Mouse (Mus musculus) heart, embryonic 15.5 days (tissue): Measurements from ENCODE around the gene Glud1. TPM values are rescaled to one million over a fixed set of nuclear protein-coding genes. Genes with fewer than 3 reads are reported as not detected.

Experiments
- ATAC-seq: fragments of 200-750 bp; cut with Nextera tagmentation; replicated peaks from 2 replicates; pipeline ENCODE4 v1.8.0; 2017; ENCODE audit warnings: low read depth, moderate TSS enrichment; ENCODE audit not compliant: insufficient number of reproducible peaks, insufficient read depth, low FRiP score
- H3K27ac ChIP-seq: fragments of 300-500 bp; sonication (generic); 2 replicates; pipeline ENCODE4 v1.5.1; 2015; ENCODE audit warnings: mild to moderate bottlenecking, inconsistent platforms
- H3K27me3 ChIP-seq: fragments of 300-500 bp; sonication (generic); 2 replicates; pipeline ENCODE4 v1.6.1; 2015; ENCODE audit warnings: inconsistent platforms
- H3K36me3 ChIP-seq: fragments of 300-500 bp; sonication (generic); 2 replicates; pipeline ENCODE4 v1.6.1; 2015; ENCODE audit warnings: mild to moderate bottlenecking, inconsistent platforms
- H3K4me1 ChIP-seq: fragments of 300-500 bp; sonication (generic); replicated peaks from 2 replicates; pipeline ENCODE4 v1.6.1; 2015; ENCODE audit warnings: inconsistent platforms
- H3K4me2 ChIP-seq: fragments of 300-500 bp; sonication (generic); 2 replicates; pipeline ENCODE4 v1.6.1; 2015; ENCODE audit warnings: inconsistent platforms, mild to moderate bottlenecking, moderate library complexity
- H3K4me3 ChIP-seq: fragments of 300-500 bp; sonication (generic); 2 replicates; pipeline ENCODE4 v1.5.1; 2015; ENCODE audit warnings: mild to moderate bottlenecking, inconsistent platforms
- H3K9ac ChIP-seq: fragments of 300-500 bp; sonication (generic); 2 replicates; pipeline ENCODE4 v1.6.1; 2015; ENCODE audit warnings: mild to moderate bottlenecking, inconsistent platforms
- H3K9me3 ChIP-seq: fragments of 300-500 bp; sonication (generic); replicated peaks from 2 replicates; pipeline ENCODE4 v1.6.1; 2016; ENCODE audit warnings: inconsistent platforms
- WGBS: fragments of 180-500 bp; shearing (Covaris S2); methylation state at CpG from one replicate; pipeline ENCODE4 v1.1.7; 2015; ENCODE audit warnings: mixed read lengths; 5-methylcytosine and 5-hydroxymethylcytosine counted together
- polyA plus RNA-seq: library from polyadenylated mRNA; unstranded; fragments of >200 nt; fragmentation: Nextera tagmentation; extraction: Ambion mirVana; gene quantifications from 2 replicates; pipeline ENCODE4 v1.2.1, GENCODE M21; 2015

Glud1 gene
- polyA plus RNA-seq, 1 experiment from 2014 or later, result 55.9 TPM

GRCm38 (mm10) chr14:34370203-34370602, 59.7 kb downstream of the Glud1 start:
- no peak overlapping the region for H3K4me3 ChIP-seq
- peaks cover 17% of the 10 kb centered on the region for H3K4me1 ChIP-seq
- H3K4me2 ChIP-seq, result no peak overlapping the region
- no peaks in the 10 kb centered on the region for H3K36me3 ChIP-seq
- H3K27me3 ChIP-seq, result no peaks in the 10 kb centered on the region
- ATAC-seq, result no peak
- 51% methylated on average over 3 of the region's 3 CpGs for WGBS
- no peak overlapping the region for H3K9ac ChIP-seq
- H3K27ac ChIP-seq, result no peak overlapping the region
- no peaks in the 10 kb centered on the region for H3K9me3 ChIP-seq

GRCm38 (mm10) chr14:34370921-34371320, 60.4 kb downstream of the Glud1 start:
- Histone ChIP-seq H3K9me3 (no peaks in the 10 kb centered on the region), H3K27ac (no peak overlapping the region), H3K4me3 (no peak overlapping the region), H3K4me2 (no peak overlapping the region), H3K36me3 (no peaks in the 10 kb centered on the region), H3K9ac (no peak overlapping the region), H3K4me1 (peaks cover 17% of the 10 kb centered on the region), H3K27me3 (no peaks in the 10 kb centered on the region)
- no peak for ATAC-seq
- 81% methylated on average over 3 of the region's 3 CpGs for WGBS

- Histone ChIP-seq H3K4me1 (peaks cover 17% of the 10 kb centered on the region), H3K27ac (no peak overlapping the region), H3K4me3 (no peak overlapping the region), H3K27me3 (no peaks in the 10 kb centered on the region), H3K36me3 (no peaks in the 10 kb centered on the region), H3K9me3 (no peaks in the 10 kb centered on the region), H3K9ac (no peak overlapping the region), H3K4me2 (no peak overlapping the region)
- no peak for ATAC-seq
- 81% methylated on average over 2 of the region's 2 CpGs for WGBS
Measured at GRCm38 (mm10) chr14:34371763-34372162, 61.2 kb downstream of the Glud1 start.

GRCm38 (mm10) chr14:34372646-34373045, 62.1 kb downstream of the Glud1 start:
- Histone ChIP-seq H3K4me3 (no peak overlapping the region), H3K4me1 (peaks cover 17% of the 10 kb centered on the region), H3K9ac (no peak overlapping the region), H3K36me3 (no peaks in the 10 kb centered on the region), H3K4me2 (no peak overlapping the region), H3K27me3 (no peaks in the 10 kb centered on the region), H3K9me3 (no peaks in the 10 kb centered on the region), H3K27ac (no peak overlapping the region)
- 78% methylated on average over 6 of the region's 6 CpGs for WGBS
- peak; percentile 45; the same call in 1 of the 2 replicates for ATAC-seq

DNA sequence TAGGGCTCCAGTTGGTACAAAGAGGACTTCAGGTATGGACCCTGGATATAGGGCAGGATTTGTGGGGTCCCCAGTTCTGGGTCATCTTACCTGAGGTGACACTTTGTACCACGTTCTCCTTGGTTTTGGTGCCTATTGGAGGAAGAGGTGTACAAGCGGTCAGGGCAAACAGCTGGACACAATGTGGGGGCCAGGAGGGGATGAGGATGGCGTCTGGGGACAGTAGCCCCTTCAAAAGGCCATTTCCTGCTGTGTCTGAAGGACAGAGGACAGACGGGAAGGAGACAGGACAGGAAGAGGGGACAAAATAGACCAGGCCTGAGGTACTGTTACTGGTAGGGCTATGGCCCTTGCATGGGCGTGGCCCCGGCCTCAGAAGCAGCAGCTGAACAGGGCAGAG, 63.1 kb downstream of the Glud1 start:
- no peak for ATAC-seq
- 74% methylated on average over 6 of the region's 6 CpGs for WGBS

GRCm38 (mm10) chr14:34374577-34374976, 64.0 kb downstream of the Glud1 start, which contains the start of gene Sncg:
Gene Sncg (minus strand): TSS chr14:34374789.
- WGBS, result 37% methylated on average over 10 of the region's 10 CpGs
- 0 out of 2 replicates have a peak within 1 kb of the TSS, but pooled peaks have one; percentile 36 for H3K9ac ChIP-seq
- H3K36me3 ChIP-seq, result no peaks in the 10 kb centered on the region
- peaks cover 28% of the 10 kb centered on the region for H3K4me1 ChIP-seq
- no peaks in the 10 kb centered on the region for H3K9me3 ChIP-seq
- H3K4me3 ChIP-seq, result peak within 1 kb of the TSS; percentile 41
- ATAC-seq, result no peak
- peak within 1 kb of the TSS; percentile 84 for H3K27ac ChIP-seq
- no peaks in the 10 kb centered on the region for H3K27me3 ChIP-seq
- H3K4me2 ChIP-seq, result peak within 1 kb of the TSS; percentile 53

More for the DNA sequence above, 63.1 kb downstream of the Glud1 start:
- Histone ChIP-seq H3K36me3 (no peaks in the 10 kb centered on the region), H3K4me3 (no peak overlapping the region), H3K27me3 (no peaks in the 10 kb centered on the region), H3K4me1 (peaks cover 23% of the 10 kb centered on the region), H3K9ac (no peak overlapping the region), H3K4me2 (no peak overlapping the region), H3K9me3 (no peaks in the 10 kb centered on the region), H3K27ac (no peak overlapping the region)

DNA sequence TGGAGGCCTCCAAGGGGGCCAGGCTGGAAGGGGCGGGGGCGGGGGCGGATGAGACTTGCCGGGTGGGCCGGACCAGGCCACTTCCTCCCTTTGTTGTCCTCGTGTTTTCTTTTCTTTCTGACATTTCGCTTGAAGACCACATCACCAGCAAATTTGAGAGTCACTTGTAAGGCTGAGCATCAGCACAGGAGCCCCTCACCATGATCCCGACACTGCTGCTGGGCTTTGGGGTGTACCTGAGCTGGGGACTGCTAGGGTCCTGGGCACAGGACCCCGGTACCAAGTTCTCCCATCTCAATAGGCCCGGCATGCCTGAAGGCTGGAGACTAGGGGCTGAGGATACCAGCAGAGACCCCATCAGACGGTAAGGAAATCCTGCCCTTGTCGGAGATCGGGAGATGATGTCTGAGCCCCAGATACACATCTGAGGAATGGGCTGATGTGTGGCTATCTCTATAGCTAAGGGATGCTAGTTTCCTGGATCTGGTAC, 64.9 kb downstream of the Glud1 start, which contains the start of gene Mmrn2:
TSS of gene Mmrn2 (plus strand) at position 51 of the 490 bp plus-strand sequence.
- Histone ChIP-seq H3K9ac (peak within 1 kb of the TSS; percentile 36; the same call in 1 of the 2 replicates), H3K27me3 (no peaks in the 10 kb centered on the region), H3K4me2 (peak within 1 kb of the TSS; percentile 53), H3K4me3 (peak within 1 kb of the TSS; percentile 41), H3K36me3 (no peaks in the 10 kb centered on the region), H3K27ac (peak within 1 kb of the TSS; percentile 84), H3K9me3 (no peaks in the 10 kb centered on the region), H3K4me1 (peaks cover 28% of the 10 kb centered on the region)
- no peak for ATAC-seq
- 65% methylated on average over 13 of the region's 13 CpGs for WGBS

GRCm38 (mm10) chr14:34375941-34376340, 65.4 kb downstream of the Glud1 start:
- peak overlapping the region; percentile 53 for H3K4me2 ChIP-seq
- peak overlapping the region; percentile 84 for H3K27ac ChIP-seq
- peak overlapping the region; percentile 36; the same call in 1 of the 2 replicates for H3K9ac ChIP-seq
- H3K36me3 ChIP-seq, result no peaks in the 10 kb centered on the region
- H3K4me1 ChIP-seq, result peaks cover 28% of the 10 kb centered on the region
- 73% methylated on average over 5 of the region's 5 CpGs for WGBS
- no peaks in the 10 kb centered on the region for H3K9me3 ChIP-seq
- H3K27me3 ChIP-seq, result no peaks in the 10 kb centered on the region
- ATAC-seq, result no peak
- peak overlapping the region; percentile 41 for H3K4me3 ChIP-seq

DNA sequence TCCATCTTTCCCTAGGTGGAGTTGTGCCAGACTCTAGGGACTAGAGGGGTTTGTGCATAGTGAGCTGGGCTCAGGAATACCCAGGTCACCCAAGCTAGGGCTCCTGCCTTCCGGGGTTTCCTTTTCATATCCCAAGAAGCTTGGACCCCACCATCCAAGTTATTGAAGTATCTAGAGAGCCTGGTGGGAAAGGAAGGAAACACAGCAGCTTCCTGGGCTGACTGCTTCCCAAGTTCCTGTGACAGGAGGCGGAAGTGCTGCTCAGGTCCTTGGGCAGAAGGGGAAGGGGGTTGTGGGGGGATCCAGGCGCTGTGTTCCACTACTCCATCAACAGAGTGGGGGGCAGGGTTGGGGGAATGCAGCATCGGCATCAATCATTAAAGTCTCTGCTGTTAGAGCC, 66.6 kb downstream of the Glud1 start:
- peak overlapping the region; percentile 84 for H3K27ac ChIP-seq
- 72% methylated on average over 4 of the region's 4 CpGs for WGBS
- H3K36me3 ChIP-seq, result no peaks in the 10 kb centered on the region
- no peak overlapping the region for H3K9ac ChIP-seq
- H3K27me3 ChIP-seq, result no peaks in the 10 kb centered on the region
- peak overlapping the region; percentile 41 for H3K4me3 ChIP-seq
- peaks cover 28% of the 10 kb centered on the region for H3K4me1 ChIP-seq
- peak overlapping the region; percentile 53 for H3K4me2 ChIP-seq
- ATAC-seq, result no peak
- no peaks in the 10 kb centered on the region for H3K9me3 ChIP-seq

- peak overlapping the region; percentile 12; the same call in 1 of the 2 replicates for H3K9ac ChIP-seq
- no peaks in the 10 kb centered on the region for H3K9me3 ChIP-seq
- H3K4me2 ChIP-seq, result peak overlapping the region; percentile 53
- peaks cover 24% of the 10 kb centered on the region for H3K4me1 ChIP-seq
- no peaks in the 10 kb centered on the region for H3K27me3 ChIP-seq
- H3K36me3 ChIP-seq, result 0 out of 2 replicates have a peak, but pooled peaks cover 5% of the 10 kb centered on the region
- ATAC-seq, result peak; percentile 37
- H3K27ac ChIP-seq, result peak overlapping the region; percentile 84
- WGBS, result 34% methylated on average over 11 of the region's 11 CpGs
- peak overlapping the region; percentile 20 for H3K4me3 ChIP-seq
Measured at GRCm38 (mm10) chr14:34378560-34379331, 68.2 kb downstream of the Glud1 start.

DNA sequence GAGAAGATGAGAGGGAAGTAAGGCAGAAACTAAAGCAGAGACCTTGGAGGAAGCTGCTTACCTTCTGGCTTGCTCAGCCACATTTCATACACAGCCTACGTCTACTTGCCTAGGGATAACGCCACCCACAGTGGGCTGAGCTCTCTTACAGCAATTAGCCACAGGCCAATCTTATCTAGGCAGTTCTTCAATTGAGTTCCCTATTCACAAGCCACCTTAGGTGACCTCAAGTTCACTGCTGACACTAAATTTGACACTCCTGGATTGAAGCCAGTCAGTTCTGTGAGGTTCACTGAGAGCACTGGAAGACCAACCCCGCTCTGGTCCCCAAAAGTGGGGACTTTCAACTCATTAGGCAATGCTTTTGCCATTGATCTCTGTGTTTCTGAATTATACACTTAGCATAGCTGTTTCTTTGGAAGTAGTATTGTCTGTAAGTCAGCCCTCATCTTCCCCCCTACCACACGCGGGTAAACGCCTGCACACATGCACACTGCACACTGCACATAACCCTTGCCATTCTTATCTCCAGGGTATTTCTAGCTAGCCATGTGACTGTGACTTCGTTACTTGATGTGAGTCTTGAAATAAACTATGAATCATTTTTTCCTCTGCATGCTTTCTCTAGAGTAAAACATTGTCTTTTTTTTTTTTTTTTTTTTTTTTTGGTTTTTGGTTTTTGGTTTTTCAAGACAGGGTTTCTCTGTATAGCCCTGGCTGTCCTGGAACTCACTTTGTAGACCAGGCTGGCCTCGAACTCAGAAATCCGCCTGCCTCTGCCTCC, 72.6 kb downstream of the Glud1 start:
- H3K9me3 ChIP-seq, result no peaks in the 10 kb centered on the region
- H3K4me2 ChIP-seq, result no peak overlapping the region
- no peak overlapping the region for H3K27ac ChIP-seq
- 85% methylated on average over 9 of the region's 9 CpGs for WGBS
- no peak for ATAC-seq
- peaks cover 10% of the 10 kb centered on the region for H3K4me1 ChIP-seq
- no peaks in the 10 kb centered on the region for H3K27me3 ChIP-seq
- H3K9ac ChIP-seq, result no peak overlapping the region
- 0 out of 2 replicates have a peak, but pooled peaks cover 5% of the 10 kb centered on the region for H3K36me3 ChIP-seq
- no peak overlapping the region for H3K4me3 ChIP-seq
